Mouse (Mus musculus): ENCODE results near the gene Nufip2.

- TF ChIP-seq CTCF (IDR thresholded peaks at IDR 0.05) (no peak), EP300 (IDR thresholded peaks at IDR 0.05) (no peak)
These were observed 91.5 kb downstream of the Nufip2 start for GRCm38 (mm10) chr11:77777436-77777835.
